Mouse (Mus musculus) ES-Bruce4 (cell line): ENCODE measurements at regions not wholly inside any gene's neighbourhood (a gene's known extent, or its start where the extent isn't known, plus 50 kb on each side); places are given as distances from the start of the nearest gene placed in this dataset.

Source experiments
- CTCF ChIP-seq: IDR thresholded peaks from one replicate; pipeline ENCODE4 v1.8.1; 2011; ENCODE audit warnings: low read depth, low read length
- EP300 ChIP-seq: IDR thresholded peaks from 2 replicates; pipeline ENCODE4 v1.6.1; 2011; ENCODE audit warnings: low read depth, low read length; ENCODE audit not compliant: insufficient read depth

GRCm38 (mm10) chr13:44372361-44372877 is 356.9 kb upstream of the Jarid2 start:
- TF ChIP-seq EP300, result no peak
- TF ChIP-seq CTCF, result no peak
